Mouse (Mus musculus): ENCODE data around the gene Cltb. TPM values are rescaled to one million over a fixed set of nuclear protein-coding genes. Genes with fewer than 3 reads are reported as not detected.

Gene Cltb
- 67.4 and 91.2 TPM in 2 replicates for polyA plus RNA-seq (2012)

DNA sequence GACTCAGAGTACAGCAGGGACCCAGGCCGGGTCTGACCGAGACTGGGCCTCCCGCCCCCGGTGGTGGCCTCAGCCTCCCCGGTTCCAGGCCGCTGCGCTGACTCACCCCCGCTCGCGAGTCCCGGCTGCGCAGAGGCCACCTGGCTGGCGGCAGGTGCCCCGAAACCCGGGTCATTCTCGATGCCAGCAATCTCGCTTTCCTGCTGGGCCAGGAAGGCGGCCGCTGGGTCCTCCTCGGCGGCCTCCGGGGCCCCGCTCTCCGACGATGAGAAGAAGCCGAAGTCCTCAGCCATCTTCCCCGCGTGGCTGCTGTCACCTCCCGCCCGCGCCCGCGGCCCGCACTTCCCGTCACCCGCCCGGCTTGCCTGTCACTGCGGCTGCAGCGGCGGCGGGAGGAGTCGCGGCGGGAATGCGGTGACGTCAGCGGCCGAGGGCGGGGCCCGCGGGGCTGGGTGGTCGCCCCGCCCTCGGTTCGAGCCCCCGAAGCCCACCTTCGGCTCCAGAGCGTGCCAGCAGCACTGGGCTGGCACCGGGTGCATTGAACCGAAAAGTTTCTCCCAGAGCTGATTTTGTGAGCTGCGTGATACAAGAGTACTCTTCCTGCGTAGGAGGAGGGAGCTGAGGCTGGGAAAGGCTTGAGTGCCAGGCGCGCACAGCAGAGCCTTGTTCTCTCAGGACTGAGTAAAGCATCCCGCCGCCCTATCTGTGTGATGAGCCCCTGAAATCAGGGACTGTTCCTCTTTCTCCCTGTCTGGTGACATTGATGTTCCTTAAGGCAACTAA, at the start of gene Cltb:
Gene Cltb (minus strand): TSS at position 373 of the 783 bp plus-strand sequence.
- no peak for TF ChIP-seq GATA1 (IDR thresholded peaks at IDR 0.05; ENCODE audit: low read length)

DNA sequence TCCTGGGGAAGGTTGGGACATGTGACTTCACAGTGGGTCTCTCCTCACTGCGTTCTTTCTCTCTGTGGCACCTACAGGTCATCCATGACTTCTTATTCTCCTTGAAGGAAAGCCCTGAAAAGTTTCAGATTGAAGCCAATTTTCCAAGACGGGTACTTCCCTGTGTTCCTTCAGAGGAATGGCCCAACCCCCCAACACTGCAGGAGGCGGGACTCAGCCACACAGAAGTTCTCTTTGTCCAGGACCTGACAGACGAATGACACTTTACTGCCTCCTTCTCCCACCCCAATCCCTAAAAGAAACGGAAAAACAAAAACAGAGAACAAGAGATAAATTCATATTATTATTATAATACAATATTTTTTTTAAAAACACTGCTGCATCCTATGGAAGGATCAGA, 49.7 kb upstream of the Cltb start:
- no peak for TF ChIP-seq GATA1 (IDR thresholded peaks at IDR 0.05; ENCODE audit: low read length)

DNA sequence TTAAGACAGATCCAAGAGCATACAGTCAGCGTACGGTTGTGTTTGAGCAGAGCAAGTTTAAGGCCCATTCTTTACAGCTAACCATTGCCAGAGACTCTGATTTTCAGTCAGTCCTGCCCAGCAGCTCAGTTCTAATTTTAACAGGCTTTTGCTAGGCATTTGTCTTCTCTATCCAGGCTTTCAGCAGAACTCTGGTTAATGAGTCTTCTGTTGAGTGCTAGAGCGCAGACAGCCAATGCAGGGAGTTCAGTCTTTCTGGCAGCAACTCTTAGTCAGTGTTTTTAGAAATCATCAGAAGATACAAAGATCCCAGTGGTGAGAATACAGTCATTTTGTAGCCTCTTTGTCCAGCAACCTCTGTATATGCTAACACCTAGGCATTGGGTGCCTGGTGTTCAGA, 39.3 kb upstream of the Cltb start:
- TF ChIP-seq GATA1 (IDR thresholded peaks at IDR 0.05; ENCODE audit: low read length) = no peak

GRCm38 (mm10) chr13:54635011-54635410, 23.9 kb upstream of the Cltb start:
- TF ChIP-seq GATA1 (IDR thresholded peaks at IDR 0.05; ENCODE audit: low read length) = no peak

- no peak for TF ChIP-seq GATA1 (IDR thresholded peaks at IDR 0.05; ENCODE audit: low read length)
Measured at GRCm38 (mm10) chr13:54632731-54633277, 21.7 kb upstream of the Cltb start.

DNA sequence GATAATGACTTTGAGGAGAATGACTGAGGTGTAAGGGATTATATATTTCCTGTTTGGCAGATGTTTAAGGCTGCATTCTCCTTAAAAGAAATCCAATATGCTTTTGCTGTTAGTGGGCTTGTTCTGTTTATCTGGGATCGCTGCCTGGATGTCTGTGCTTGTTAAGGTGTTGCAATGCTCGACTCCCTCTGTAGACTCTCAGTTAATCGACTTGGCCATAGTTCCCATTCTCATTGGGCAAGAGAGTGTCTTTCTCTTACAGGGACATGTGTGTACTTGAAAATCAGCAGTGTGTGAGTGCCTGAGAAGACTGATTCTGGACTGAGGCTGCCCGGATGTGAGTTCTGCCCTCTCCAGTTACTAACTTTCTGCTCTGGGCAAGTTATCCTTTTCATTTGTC, 18.0 kb upstream of the Cltb start:
- no peak for TF ChIP-seq GATA1 (IDR thresholded peaks at IDR 0.05; ENCODE audit: low read length)

- no peak for TF ChIP-seq GATA1 (IDR thresholded peaks at IDR 0.05; ENCODE audit: low read length)
Measured at GRCm38 (mm10) chr13:54621960-54622521, 10.9 kb upstream of the Cltb start.

- TF ChIP-seq GATA1 (IDR thresholded peaks at IDR 0.05; ENCODE audit: low read length) = no peak
Measured at GRCm38 (mm10) chr13:54621155-54621932, 10.2 kb upstream of the Cltb start, which contains the start of gene Faf2. TSS of gene Faf2 (plus strand) at chr13:54621784.

- TF ChIP-seq GATA1 (IDR thresholded peaks at IDR 0.05; ENCODE audit: low read length) = no peak
Measured at GRCm38 (mm10) chr13:54616998-54617397, 5.9 kb upstream of the Cltb start.

DNA sequence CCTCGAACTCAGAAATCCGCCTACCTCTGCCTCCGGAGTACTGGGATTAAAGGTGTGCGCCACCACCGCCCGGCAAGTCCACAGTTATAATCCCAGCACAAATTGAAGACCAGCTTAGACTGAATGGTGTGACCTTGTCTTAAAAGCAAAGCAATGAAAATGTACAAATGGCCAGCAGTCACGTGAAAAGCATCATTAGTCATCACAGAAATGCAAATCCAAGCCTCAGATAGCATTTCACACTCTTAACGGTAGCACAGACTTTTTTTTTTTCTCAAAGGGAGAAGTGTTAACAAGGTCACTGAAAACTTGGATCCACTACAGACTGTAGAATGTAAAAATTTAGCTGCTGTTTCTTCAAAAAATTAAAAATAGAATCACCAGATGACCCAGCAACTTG, 5.2 kb upstream of the Cltb start:
- no peak for TF ChIP-seq GATA1 (IDR thresholded peaks at IDR 0.05; ENCODE audit: low read length)

- no peak for TF ChIP-seq GATA1 (IDR thresholded peaks at IDR 0.05; ENCODE audit: low read length)
Measured at GRCm38 (mm10) chr13:54610613-54610971, 552 bp downstream of the Cltb start.

GRCm38 (mm10) chr13:54609301-54609700, 1.8 kb downstream of the Cltb start:
- TF ChIP-seq GATA1 (IDR thresholded peaks at IDR 0.05; ENCODE audit: low read length) = no peak

- no peak for TF ChIP-seq GATA1 (IDR thresholded peaks at IDR 0.05; ENCODE audit: low read length)
Measured at GRCm38 (mm10) chr13:54608666-54609065, 2.5 kb downstream of the Cltb start.

DNA sequence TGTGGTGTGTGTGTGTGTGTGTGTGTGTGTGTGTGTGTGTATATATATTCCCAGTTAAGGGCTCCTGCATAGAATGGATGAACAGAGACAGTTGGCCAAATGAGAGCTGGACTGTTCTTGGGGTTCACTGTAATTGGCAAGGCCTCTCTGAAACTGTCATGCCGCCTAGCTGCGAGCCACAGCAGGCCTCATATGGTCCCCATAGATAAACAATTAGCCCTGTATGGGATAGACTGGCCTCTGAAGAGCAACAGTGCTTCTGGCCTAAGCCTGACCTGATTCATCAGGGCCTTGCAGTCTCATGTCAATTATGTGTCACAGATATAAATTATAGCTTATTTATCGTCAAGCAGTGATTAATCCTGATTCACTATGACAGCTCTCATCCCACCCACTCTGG, 3.1 kb downstream of the Cltb start:
- no peak for TF ChIP-seq GATA1 (IDR thresholded peaks at IDR 0.05; ENCODE audit: low read length)

- TF ChIP-seq GATA1 (IDR thresholded peaks at IDR 0.05; ENCODE audit: low read length) = no peak
Measured at GRCm38 (mm10) chr13:54607204-54607603, 3.9 kb downstream of the Cltb start.

- no peak for TF ChIP-seq GATA1 (IDR thresholded peaks at IDR 0.05; ENCODE audit: low read length)
Measured at GRCm38 (mm10) chr13:54605426-54605825, 5.7 kb downstream of the Cltb start.

Measured in G1E-ER4 (cell line).